Mouse (Mus musculus) lung, adult 2 months (tissue): Measurements from ENCODE around the gene Btaf1.
A peak's percentile ranks its signal among the peaks of the same experiment; 100 is the strongest.

Experiments
- CTCF ChIP-seq: fragments of 200-500 bp; IDR thresholded peaks from 2 replicates; pipeline ENCODE4 v1.5.1; 2011; ENCODE audit warnings: mild to moderate bottlenecking, low read length, control low read depth; ENCODE audit not compliant: insufficient read depth
- POLR2A ChIP-seq: fragments of 200-500 bp; IDR thresholded peaks from 2 replicates; pipeline ENCODE4 v1.6.1; 2011; ENCODE audit warnings: low read depth, mild to moderate bottlenecking, control low read depth, low read length, borderline replicate concordance; ENCODE audit errors: extremely low read depth

DNA sequence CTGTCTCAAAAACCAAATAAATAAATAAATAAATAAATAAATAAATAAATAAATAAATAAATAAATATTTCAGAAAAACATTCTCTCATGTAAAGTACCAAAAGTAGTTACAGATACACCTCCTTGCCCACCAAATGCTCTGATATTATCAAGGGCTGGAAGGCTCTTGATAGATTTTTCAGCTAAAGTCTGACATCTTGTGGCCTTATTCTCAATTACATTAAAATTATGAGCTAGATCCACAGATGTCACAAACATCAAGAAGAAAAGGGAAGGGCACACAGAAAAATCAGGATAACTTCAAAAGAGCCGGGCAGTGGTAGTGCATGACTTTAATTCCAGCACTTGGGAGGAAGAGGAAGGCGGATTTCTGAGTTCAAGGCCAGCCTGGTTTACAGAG, 3.9 kb upstream of the Btaf1 start:
- peak; percentile 8; the same call in 1 of the 2 replicates for TF ChIP-seq CTCF
- no peak for TF ChIP-seq POLR2A
